Mouse (Mus musculus) stomach, postnatal 0 days (tissue): Measurements from ENCODE around the gene Batf2. TPM values are rescaled to one million over a fixed set of nuclear protein-coding genes. Genes with fewer than 3 reads are reported as not detected.

Source experiments
- ATAC-seq: fragments of 200-750 bp; cut with Nextera tagmentation; 2 replicates; pipeline ENCODE4 v1.8.0; 2017; ENCODE audit not compliant: low FRiP score, low TSS enrichment
- DNase-seq: peaks from one replicate; pipeline ENCODE4 v3.0.0-alpha.2; 2016; ENCODE audit warnings: low spot score
- H3K27ac ChIP-seq: fragments of 300-500 bp; sonication (generic); replicated peaks from 2 replicates; pipeline ENCODE4 v1.5.1; 2014; ENCODE audit warnings: mild to moderate bottlenecking, control low read depth
- H3K27me3 ChIP-seq: fragments of 300-500 bp; sonication (generic); 2 replicates; pipeline ENCODE4 v1.6.1; 2014; ENCODE audit warnings: low read length; ENCODE audit not compliant: control insufficient read depth, insufficient read depth
- H3K36me3 ChIP-seq: fragments of 300-500 bp; sonication (generic); 2 replicates; pipeline ENCODE4 v1.6.1; 2014; ENCODE audit warnings: low read length, mixed read lengths; ENCODE audit not compliant: control insufficient read depth, insufficient read depth
- H3K4me1 ChIP-seq: fragments of 300-500 bp; sonication (generic); replicated peaks from 2 replicates; pipeline ENCODE4 v1.6.1; 2014; ENCODE audit warnings: antibody characterized with exemption; ENCODE audit not compliant: control insufficient read depth, insufficient read depth
- H3K4me2 ChIP-seq: fragments of 300-500 bp; sonication (generic); replicated peaks from 2 replicates; pipeline ENCODE4 v1.6.1; 2014; ENCODE audit warnings: low read depth, mild to moderate bottlenecking, control low read depth, moderate library complexity
- H3K4me3 ChIP-seq: fragments of 300-500 bp; sonication (generic); 2 replicates; pipeline ENCODE4 v1.5.1; 2014; ENCODE audit warnings: low read depth, low read length, control low read depth
- H3K9ac ChIP-seq: fragments of 300-500 bp; sonication (generic); 2 replicates; pipeline ENCODE4 v1.6.1; 2014; ENCODE audit warnings: mild to moderate bottlenecking, low read length, control low read depth, mixed read lengths
- H3K9me3 ChIP-seq: fragments of 300-500 bp; sonication (generic); 2 replicates; pipeline ENCODE4 v1.6.1; 2016; ENCODE audit warnings: low read length; ENCODE audit not compliant: control insufficient read depth
- CTCF ChIP-seq: IDR thresholded peaks from 2 replicates; pipeline ENCODE4 v1.5.1; 2016; ENCODE audit warnings: antibody characterized with exemption, low read depth, mild to moderate bottlenecking, moderate library complexity
- EP300 ChIP-seq: optimal IDR thresholded peaks from 2 replicates; pipeline ENCODE3; 2016; ENCODE audit warnings: antibody characterized with exemption
- WGBS: fragments of 180-500 bp; shearing (Covaris S2); extraction: QIAGEN DNeasy Blood & Tissue Kit; methylation state at CpG from one replicate; pipeline ENCODE4 v1.1.7; 2014; 5-methylcytosine and 5-hydroxymethylcytosine counted together
- polyA plus RNA-seq: library from polyadenylated mRNA; unstranded; fragments of >200 nt; fragmentation: Nextera tagmentation; extraction: Ambion mirVana; gene quantifications from 2 replicates; pipeline ENCODE4 v1.2.1, GENCODE M21; 2015

Batf2 gene
- polyA plus RNA-seq, 1 experiment from 2014 or later, result 0.49 TPM

DNA sequence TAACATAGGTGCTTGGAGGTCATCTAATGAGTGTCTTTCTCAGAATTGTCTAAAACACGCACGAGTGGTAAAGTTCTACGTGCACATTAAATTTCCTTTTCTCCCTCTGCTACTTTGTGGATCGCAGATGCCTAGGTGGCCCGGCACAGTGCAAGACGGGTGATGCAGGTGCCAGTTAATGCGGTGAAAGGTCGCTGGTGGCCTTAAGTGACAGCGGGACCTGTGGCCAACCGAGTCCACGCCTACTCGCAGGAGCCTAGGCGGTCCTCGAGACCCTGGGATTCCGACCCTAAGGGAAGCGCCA lies 457 bp upstream of the Batf2 start:
- no peaks in the 10 kb centered on the region for H3K4me1 ChIP-seq
- no peaks in the 10 kb centered on the region for H3K27me3 ChIP-seq
- H3K36me3 ChIP-seq, result peaks cover 5% of the 10 kb centered on the region; the same call in 1 of the 2 replicates
- ATAC-seq (peak; percentile 53; the same call in 1 of the 2 replicates), DNase-seq (no peak)
- peak overlapping the region; percentile 66 for H3K4me3 ChIP-seq
- no peak for TF ChIP-seq CTCF
- no peak for TF ChIP-seq EP300
- 3% methylated on average over 16 of the region's 16 CpGs for WGBS
- H3K9ac ChIP-seq, result peak overlapping the region; percentile 86
- H3K9me3 ChIP-seq, result no peaks in the 10 kb centered on the region
- peak overlapping the region; percentile 91 for H3K4me2 ChIP-seq
- peak overlapping the region; percentile 91 for H3K27ac ChIP-seq

GRCm38 (mm10) chr19:6141394-6141749 lies 589 bp downstream of the Batf2 start, which contains the start of gene Arl2:
Arl2 (minus strand) TSS chr19:6141548.
- H3K9ac ChIP-seq, result peak within 1 kb of the TSS; percentile 86
- no peaks in the 10 kb centered on the region for H3K27me3 ChIP-seq
- DNase-seq, result peak; percentile 80
- peaks cover 3% of the 10 kb centered on the region; the same call in 1 of the 2 replicates for H3K36me3 ChIP-seq
- WGBS, result under 1% methylated on average over 15 of the region's 15 CpGs
- H3K4me1 ChIP-seq, result no peaks in the 10 kb centered on the region
- peak within 1 kb of the TSS; percentile 91 for H3K4me2 ChIP-seq
- H3K27ac ChIP-seq, result peak within 1 kb of the TSS; percentile 91
- peak; percentile 67 for TF ChIP-seq CTCF
- no peak for TF ChIP-seq EP300
- peak; percentile 83 for ATAC-seq
- H3K4me3 ChIP-seq, result peak within 1 kb of the TSS; percentile 66
- H3K9me3 ChIP-seq, result no peaks in the 10 kb centered on the region

DNA sequence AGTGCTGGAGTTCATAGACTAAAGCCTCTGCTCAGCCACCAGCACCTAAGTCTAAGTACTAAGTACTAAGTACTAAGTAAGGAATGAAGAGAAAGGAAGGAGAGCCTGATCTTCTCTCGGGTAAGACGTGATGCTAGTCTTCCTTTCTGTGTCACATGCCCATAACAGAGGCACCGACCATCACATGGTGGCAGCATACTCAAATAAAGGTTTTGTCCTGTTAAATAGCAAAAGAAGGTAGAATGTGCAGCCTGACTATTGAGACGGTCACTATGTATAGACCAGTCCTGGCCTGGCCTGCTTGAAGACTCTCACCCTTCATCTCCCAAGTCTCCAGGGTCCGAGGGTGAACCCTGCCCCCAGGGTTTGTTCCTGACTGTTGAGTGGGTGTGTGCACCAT lies 4.1 kb downstream of the Batf2 start:
- Histone ChIP-seq H3K36me3 (no peaks in the 10 kb centered on the region), H3K27me3 (no peaks in the 10 kb centered on the region), H3K9ac (no peak overlapping the region), H3K4me2 (no peak overlapping the region), H3K4me3 (no peak overlapping the region), H3K4me1 (no peaks in the 10 kb centered on the region), H3K9me3 (no peaks in the 10 kb centered on the region), H3K27ac (no peak overlapping the region)
- TF ChIP-seq CTCF (peak; percentile 29; the same call in 1 of the 2 replicates), EP300 (no peak)
- DNase-seq (no peak), ATAC-seq (no peak)
- 71% methylated on average over 5 of the region's 5 CpGs for WGBS

DNA sequence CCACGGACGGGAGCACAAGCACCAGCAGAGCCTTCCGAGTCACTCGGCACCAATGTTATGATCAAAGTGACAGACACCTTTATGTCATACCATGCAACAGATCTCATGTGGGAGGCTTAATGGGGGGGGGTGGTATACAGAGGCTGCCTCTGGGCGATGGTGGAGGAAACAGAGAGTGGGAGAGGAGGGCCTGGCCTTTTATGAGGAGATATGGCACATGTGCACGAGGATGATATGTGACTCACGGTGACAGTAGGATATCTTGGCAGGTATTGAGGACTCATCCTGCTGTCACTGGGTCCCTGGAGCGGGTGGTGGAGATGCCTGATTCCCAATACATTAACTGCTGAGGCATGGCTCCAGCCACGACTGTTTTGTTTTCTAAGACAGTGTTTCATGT lies 14.4 kb downstream of the Batf2 start:
- H3K36me3 ChIP-seq, result no peaks in the 10 kb centered on the region
- TF ChIP-seq EP300 (no peak), CTCF (no peak)
- DNase-seq (no peak), ATAC-seq (no peak)
- H3K27ac ChIP-seq, result no peak overlapping the region
- no peaks in the 10 kb centered on the region for H3K9me3 ChIP-seq
- H3K4me3 ChIP-seq, result no peak overlapping the region
- no peaks in the 10 kb centered on the region for H3K27me3 ChIP-seq
- WGBS, result 83% methylated on average over 9 of the region's 9 CpGs
- no peak overlapping the region for H3K9ac ChIP-seq
- no peaks in the 10 kb centered on the region for H3K4me1 ChIP-seq
- no peak overlapping the region for H3K4me2 ChIP-seq

- no peak overlapping the region for H3K9ac ChIP-seq
- no peaks in the 10 kb centered on the region for H3K4me1 ChIP-seq
- H3K27ac ChIP-seq, result no peak overlapping the region
- ATAC-seq (0 out of 2 replicates have a peak, but pooled peaks have one; percentile 18), DNase-seq (no peak)
- WGBS, result 54% methylated on average over 8 of the region's 8 CpGs
- no peak overlapping the region for H3K4me2 ChIP-seq
- H3K36me3 ChIP-seq, result no peaks in the 10 kb centered on the region
- TF ChIP-seq CTCF, result peak; percentile 49
- no peak for TF ChIP-seq EP300
- H3K4me3 ChIP-seq, result no peak overlapping the region
- H3K9me3 ChIP-seq, result no peaks in the 10 kb centered on the region
- no peaks in the 10 kb centered on the region for H3K27me3 ChIP-seq
Measured at GRCm38 (mm10) chr19:6156372-6156771, 15.6 kb downstream of the Batf2 start.

- WGBS, result 67% methylated on average over 6 of the region's 6 CpGs
- TF ChIP-seq CTCF, result no peak
- TF ChIP-seq EP300, result no peak
- no peak for DNase-seq
- no peaks in the 10 kb centered on the region for H3K27me3 ChIP-seq
- no peaks in the 10 kb centered on the region for H3K9me3 ChIP-seq
- no peak overlapping the region for H3K4me2 ChIP-seq
- H3K4me3 ChIP-seq, result no peak overlapping the region
- no peaks in the 10 kb centered on the region for H3K4me1 ChIP-seq
- H3K27ac ChIP-seq, result no peak overlapping the region
- ATAC-seq, result no peak
- no peaks in the 10 kb centered on the region for H3K36me3 ChIP-seq
- no peak overlapping the region for H3K9ac ChIP-seq
Measured at GRCm38 (mm10) chr19:6157220-6157619, 16.4 kb downstream of the Batf2 start.
